Mouse (Mus musculus) heart, adult 8-10 months (tissue): ENCODE data around the gene Fam83g. TPM values are rescaled to one million over a fixed set of nuclear protein-coding genes. Genes with fewer than 3 reads are reported as not detected.
A peak's percentile ranks its signal among the peaks of the same experiment; 100 is the strongest.

ENCODE experiments used
- DNase-seq: peaks from one replicate; pipeline ENCODE4 v3.0.0; 2022; ENCODE audit warnings: low spot score
- total RNA-seq, 4 experiments: library from RNA; stranded (reverse); gene quantifications; 2 replicates each; pipeline ENCODE4 v1.2.4; 2022

Fam83g gene
- total RNA-seq, 4 experiments from 2014 or later: 0.19 to 0.41 (median 0.28) TPM

DNA sequence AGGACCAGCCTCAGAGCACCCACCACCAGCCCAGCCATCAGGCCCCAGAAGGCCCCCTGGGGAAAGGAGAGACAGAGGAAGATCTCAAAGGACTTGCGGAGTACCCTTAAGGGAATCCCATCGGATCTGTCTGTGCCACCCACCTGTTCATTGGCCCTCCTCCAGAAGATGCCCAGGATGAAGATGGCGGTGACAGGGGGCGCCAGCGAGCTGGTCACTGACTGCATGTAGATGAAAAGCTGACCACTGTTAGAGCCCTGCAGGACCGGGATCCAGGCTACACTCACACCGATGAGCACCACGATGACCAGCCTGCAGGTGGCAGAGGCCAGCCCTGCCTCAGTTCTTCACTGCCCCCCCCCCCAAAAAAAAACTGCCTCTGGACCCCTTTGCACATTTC is 10.2 kb upstream of the Fam83g start:
- DNase-seq: no peak

DNA sequence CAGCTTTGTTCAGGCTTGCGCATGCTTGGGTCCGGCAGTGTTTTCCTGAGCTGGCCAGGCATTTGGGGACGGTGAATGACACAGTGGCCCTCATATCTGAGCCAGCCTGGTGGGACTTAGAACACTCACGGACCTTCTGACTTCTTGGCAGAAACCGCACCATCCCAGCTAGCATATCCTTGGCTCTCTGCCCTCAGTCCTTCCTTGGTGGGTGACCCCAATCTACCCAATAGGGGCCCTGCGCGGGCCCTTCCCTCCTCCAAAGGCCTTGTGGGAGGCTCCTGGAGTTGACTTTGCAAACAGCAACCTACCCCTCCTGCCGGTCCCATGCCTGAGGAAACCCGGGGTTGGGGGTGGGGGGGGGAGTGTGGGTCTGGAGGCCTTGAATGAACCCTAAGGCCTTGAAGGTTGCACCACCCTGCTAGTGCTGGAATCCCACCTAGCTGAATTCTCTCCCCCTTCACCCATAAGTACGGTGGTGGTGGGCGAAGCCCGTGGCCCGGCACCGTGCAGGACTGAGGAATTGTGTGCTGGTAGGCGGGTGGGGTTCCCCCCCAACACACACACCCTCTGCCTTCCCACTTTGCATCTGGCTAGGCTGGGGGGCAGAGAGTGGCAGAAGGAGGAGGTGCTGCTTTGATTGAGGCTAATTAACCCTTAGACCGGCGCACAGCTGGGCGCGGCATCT is 9.6 kb upstream of the Fam83g start:
- DNase-seq: no peak

DNA sequence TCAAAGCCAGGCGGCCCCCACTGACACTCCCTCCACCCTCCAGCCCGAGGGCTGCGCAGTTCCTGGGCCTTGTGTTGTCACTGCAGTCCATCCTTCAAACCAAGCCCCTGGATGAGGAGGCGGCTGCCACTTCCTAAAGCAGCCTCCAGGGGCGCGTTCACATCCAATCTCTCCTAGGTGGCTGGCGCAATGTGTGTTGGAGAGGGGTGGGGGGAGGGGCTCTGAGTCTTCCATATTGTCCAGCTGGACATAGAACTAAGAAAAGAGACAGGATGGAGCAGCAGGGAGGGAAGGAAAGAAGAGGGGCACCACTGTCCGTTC is 9.1 kb upstream of the Fam83g start:
- DNase-seq: no peak

DNA sequence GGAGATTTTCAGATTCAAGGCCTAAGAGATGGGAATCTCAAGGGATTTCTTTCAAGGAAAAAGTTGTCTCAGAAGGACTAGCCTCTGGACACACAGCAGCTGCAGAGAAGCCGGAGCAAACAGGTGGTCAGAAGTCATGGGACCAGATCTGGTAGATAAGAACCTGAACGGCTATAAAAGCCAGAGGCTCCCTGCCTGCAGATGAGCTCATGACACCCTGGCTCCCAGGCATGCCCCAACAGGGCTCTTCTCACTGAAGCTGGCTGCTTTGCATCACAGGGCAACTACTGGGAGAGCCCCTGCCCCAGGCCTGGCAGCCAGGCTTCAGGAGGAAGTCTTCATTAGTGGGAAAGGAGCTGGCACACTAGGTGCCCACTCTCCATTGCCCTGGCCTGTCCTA is 8.6 kb upstream of the Fam83g start:
- DNase-seq: no peak

DNA sequence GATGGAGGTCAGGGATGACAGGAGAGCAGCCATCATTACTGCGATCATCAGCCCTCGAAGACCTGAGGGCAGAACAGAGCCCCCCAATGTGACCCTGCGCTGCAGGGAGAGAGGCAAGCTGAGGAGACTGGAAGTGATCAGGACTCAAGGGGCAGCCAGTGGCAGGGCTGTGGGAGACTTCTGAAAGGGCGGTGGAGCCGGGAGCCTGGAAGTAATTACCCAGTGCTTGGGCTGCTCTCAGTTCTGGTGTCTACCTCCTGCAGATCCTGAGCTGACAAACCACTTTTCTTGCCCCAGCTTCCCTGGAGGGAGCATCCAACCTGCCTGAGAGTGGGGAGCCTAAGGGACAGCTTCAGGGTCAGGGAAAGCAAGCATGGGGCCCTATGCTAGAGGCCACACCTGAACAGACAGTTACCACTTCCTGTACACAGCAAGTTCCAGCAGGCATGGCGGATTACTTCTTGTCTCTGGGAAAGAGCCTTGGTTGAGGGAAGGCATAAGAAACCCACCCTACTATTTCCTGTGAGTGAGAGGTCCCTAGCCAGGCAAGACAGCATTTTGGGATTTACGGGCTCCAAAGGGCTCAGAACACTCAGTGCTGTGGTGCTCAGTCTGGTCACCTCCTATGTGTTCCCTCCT is 7.6 kb upstream of the Fam83g start:
- DNase-seq: no peak

DNA sequence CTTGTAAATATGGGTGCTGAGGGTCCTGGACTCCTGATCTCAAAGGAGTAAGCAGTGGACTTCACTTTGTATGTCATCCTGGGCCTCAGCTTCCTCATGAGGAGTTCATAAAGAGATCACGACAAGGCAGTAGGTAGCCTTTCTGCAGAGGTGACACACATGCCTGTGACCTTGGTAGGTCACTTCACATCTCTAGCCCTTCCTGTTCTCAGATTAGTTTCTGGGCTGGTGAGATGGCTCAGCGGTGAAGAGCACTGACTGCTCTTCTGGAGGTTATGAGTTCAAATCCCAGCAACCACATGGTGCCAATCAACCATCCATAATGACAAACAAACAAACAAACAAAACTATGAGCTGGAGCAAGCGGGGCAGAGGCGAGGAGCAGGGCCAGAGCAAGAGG is 6.2 kb upstream of the Fam83g start:
- no peak for DNase-seq

DNA sequence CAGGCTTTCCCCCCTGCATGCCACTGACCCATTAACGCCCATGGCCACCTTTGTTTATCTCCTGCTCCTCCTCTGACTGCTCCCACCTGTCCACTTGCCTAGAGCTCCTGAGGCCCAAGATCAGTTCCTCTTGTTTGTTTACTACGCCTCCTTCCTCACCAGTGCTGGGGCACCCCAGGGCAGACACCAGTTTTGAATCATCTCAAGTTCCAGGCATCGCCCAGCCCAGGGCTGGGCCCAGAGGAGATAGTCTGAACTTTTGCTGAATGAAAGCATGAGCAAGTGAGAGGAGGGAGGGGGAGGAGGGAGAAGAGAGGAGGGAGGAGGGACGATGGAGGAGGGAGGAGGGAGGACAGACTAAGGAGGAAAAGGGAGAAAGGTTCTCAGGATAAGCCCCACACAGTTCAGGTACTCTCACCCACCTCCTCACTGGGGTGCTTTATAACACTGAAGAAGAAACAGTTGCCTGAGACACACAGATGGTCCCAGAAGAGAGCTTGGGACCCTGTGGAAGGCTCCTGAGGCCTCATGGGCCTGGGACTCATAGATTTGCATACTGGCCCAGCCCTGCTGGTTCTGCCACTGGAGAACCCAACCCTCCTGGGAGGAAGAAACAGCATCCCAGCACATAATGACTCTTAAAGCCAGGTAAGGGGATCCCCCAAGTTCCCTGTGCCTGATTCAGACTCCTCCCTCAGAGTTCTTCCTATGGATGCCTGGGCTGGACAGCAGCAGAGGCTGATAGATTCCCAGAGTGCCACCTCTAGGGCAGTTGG is 4.6 kb upstream of the Fam83g start:
- no peak for DNase-seq

DNA sequence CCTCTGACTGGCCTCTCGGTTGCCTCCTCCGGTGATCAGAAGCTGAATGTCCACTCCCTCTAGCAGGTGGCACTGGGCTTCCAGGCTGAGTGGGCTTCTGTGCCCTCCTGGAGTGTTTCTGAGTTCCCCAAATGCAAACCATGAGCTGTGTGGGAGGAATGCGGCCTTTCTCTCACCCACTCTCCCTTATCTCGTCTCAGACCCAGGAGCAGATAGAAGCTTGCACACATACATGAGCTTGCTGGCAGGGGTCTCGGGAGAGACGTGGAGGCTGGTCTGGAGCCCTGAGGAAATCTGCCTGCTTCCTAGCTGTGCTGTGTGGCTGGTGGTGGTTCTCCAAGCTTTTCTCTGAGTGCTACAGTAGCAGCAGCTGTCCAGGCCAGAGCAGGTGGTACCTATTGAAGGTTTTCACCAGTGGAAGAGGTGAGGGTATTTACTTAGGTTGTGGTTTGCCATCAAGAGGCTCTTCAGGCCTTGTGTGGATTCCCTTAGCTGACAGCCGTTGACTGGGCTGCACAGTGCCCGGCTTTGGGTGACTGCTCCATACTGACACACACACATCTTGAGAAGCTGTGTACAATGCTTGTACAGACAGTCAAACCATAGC is 1.3 kb downstream of the Fam83g start:
- no peak for DNase-seq

DNA sequence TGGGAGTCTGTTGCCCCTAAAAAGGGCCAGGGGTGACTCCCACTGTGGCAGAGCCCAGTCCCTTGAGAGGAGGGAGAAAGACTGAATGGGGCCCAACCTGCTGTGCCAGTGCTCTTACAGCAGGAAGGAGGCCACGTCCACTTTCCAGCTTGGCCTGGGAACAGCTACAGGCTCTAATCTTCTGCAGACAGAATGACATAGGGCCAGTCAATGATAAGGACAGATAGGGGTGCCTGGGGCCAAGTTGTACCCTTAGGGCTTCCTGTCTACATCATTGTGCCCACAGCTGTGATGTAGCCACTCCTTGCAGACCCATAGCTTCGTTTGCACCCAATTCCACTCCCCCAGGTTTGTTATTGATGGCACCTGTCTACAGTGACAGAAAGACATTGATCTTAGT is 2.2 kb downstream of the Fam83g start:
- DNase-seq: no peak

DNA sequence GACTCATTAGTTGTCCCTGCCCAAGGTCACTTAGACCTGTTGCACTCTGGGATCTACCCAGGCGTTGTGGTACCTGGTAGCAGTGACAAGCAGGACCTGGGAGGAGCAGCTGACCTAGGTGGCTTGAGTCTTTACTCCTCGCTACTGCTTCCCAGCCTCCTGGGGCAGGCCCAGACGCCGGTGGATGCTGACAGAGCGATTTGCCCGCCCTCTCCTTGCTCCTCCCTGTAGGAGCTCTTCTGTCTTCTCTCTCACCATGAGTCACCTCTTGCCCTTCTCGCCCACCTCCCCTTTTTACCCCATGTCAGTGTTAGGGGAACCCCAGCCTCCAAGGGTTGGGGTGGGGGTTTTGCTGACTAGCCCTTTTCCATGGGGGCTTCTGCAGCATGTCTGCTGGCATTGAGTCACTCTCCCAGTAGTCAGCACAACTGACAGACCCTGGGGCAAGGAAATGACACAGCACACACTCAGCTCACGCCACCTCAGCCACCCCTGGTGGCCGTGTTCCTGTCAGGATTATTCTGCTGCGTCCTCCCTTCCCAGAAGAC is 3.1 kb downstream of the Fam83g start:
- DNase-seq: no peak

DNA sequence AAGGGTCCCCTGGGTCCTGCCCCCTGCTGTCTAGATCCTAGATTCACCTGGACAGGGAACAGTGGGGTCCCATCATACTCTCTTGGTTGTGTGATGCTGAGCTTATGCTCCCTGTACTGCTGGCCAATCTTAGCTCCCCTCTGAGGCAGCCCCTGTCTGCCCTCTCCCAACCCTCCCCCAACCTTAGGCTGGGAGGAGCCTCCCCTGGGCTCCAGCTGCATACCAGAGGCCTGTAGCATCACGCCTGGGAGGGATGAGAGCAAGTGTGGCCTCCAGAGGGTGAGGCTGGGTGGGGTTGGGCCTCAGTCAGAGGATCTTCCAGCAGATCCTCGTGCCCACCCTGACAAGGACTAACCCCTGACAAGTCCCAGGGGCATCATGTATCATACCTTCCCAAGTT is 3.7 kb downstream of the Fam83g start:
- no peak for DNase-seq

DNA sequence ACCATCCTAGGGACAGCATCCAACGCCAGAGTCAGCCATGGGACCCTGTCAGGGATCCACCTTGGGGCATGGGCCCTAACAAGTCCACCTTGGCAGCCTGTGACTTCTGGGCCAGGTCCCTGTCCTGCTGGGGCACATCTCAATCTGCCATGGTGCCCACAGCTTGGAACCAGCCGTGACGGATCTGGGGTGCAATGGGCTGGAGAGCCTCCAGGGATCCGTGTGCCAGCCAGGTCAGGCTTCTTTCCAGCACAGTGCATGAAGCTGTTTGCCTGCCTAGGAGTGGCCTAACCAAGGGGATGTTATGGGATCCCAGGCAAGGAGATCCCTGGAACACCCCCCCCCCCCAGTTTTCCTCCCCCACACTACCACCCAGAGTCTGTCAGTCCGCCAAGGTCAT is 9.1 kb downstream of the Fam83g start:
- no peak for DNase-seq

DNA sequence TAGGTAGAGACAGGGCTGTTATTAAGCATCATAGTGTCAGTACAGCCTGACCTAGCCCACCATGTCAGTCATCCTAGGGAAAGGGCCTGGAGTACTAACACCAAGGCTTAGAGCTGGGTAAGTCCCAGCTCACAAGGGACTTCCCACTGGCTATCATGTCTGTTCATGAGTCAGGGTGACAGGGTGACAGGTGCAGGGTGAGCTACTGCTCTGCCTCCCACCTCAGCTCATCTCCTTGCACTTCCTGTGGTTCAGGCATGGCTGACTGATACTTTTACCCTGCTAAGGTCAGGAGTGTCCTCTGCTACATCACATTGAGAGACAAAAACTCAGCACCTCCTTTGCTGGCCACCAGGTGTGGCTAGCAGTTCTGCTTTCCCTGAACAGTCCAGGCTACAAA is 15.0 kb downstream of the Fam83g start:
- DNase-seq: no peak

DNA sequence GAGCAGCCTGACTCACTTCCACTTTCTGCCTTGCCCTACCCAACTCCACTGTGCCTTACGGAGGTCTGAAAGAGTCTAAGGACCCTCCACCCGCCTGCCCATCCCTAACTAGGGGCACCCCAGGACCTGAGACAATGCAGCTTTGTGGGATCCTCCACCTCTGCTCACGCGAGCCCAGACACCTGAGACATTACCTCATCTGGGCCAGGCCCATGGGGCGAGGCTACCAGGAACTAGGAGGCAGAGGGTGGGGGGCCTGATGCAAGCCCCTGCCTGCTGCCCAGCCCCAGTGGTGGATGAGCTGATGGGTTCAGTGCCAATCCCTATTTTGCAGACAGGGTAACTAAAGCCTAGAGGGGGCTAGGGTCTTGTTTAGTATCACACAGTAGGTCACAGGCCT is 15.6 kb downstream of the Fam83g start:
- no peak for DNase-seq

DNA sequence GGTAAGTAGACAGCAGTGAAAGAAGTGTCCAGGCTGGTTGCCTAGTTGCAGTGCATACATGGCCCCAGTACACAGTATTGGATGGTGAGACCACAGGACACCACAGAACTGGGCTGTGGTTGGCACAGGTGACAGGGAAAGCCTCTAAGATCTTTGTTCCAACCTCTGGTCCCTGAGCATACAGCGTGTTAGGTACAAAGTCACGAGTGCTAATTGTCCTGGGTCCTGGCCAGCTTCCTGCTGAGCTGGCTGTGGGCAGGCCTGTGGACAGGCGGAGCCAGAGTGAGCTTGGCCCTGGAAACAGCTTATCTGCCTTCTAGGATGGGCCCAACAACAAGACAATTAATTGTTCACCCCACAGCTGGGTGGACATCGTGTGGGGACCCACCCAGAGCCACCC is 16.0 kb downstream of the Fam83g start:
- DNase-seq: peak; percentile 47

DNA sequence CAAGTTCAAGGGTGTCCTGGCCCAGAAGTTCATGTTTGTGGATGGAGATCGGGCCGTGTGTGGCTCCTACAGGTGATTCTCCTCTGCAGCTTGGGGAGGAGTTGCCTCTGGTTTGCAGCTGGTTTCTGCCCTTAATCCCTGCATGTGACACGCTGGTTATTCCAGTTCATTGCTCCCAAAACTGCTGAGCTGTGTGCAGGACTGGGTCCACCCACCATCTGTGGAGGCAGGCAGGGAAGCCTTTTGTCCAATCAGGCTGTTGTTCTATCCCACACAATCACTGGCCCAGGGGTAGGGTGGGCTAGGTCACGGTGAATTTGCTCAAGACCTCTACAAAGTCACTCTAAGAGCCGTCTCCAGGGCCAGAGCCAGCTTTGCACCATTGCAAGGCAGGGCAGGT is 17.8 kb downstream of the Fam83g start:
- no peak for DNase-seq

DNA sequence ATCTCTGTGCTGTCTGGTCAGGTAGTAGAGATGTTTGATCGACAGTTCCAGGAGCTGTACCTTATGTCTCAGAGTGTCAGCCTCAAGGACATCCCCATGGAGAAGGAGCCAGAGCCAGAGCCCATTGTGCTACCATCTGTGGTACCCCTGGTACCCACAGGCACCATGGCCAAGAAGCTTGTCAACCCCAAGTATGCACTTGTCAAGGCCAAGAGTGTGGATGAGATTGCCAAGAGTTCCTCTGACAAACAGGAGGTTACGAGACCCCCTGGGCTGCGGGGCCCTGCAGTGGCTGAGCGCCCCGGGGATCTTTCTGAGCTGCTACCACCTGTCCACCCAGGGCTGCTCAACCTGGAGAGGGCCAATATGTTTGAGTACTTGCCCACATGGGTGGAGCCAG is 18.6 kb downstream of the Fam83g start:
- no peak for DNase-seq

DNA sequence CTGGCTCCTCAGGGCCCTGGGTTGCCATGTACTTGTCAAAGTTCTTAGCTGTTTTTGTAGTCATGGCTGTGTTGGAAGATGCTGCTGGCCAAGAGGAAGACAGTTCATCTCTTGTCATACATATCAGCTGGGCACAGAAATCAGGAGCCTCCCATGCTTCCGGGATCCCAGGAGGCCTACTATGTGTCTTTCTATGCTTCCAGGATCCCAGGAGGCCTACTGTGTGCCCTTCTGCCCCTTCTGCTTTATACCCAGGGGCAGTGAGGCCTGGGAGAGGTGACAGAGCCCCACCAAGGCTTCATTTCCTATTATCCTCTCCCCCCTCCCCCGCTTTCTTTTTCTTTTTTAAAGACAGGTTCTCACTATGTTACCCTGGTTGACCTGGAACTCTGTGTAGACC is 21.7 kb downstream of the Fam83g start:
- DNase-seq: no peak

DNA sequence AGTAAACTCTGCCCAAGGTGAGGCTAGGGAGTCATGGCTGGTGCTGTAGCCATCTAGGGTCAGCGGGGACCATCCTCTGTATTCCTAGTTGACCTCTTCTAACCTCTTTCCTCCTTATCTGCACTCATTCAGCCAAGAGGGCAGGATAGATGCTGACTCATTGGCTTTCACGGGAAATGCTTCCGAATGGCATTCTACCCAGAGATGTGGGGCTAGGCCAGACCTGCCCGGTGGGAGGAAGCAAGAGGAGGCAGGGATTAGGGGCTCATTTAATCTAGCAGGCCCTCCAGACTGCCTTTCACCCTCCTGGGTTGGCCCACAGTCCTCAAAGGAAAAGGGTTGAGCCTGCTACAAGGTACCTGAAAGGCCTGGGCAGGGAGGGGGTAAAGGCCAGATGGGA is 22.3 kb downstream of the Fam83g start:
- no peak for DNase-seq

DNA sequence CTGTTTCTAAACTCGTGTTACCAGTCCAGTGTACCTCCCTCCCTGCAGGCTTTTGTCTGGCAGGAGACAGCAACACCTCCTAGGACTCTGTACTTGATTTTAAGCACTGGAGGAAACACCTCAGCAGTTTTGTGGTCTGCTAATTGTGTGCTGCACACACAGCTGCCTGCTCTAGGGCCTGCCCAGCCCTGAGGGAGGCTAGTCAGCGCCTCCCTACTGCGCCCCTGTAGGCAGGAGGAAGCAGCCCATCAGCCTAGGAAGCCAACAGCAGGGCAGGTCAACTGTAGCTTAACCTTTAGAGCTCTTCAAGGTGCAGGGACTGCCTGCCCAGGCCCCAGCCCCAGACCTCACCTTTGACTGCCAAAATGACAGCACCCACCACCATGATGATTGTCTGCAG is 25.0 kb downstream of the Fam83g start:
- DNase-seq: no peak

DNA sequence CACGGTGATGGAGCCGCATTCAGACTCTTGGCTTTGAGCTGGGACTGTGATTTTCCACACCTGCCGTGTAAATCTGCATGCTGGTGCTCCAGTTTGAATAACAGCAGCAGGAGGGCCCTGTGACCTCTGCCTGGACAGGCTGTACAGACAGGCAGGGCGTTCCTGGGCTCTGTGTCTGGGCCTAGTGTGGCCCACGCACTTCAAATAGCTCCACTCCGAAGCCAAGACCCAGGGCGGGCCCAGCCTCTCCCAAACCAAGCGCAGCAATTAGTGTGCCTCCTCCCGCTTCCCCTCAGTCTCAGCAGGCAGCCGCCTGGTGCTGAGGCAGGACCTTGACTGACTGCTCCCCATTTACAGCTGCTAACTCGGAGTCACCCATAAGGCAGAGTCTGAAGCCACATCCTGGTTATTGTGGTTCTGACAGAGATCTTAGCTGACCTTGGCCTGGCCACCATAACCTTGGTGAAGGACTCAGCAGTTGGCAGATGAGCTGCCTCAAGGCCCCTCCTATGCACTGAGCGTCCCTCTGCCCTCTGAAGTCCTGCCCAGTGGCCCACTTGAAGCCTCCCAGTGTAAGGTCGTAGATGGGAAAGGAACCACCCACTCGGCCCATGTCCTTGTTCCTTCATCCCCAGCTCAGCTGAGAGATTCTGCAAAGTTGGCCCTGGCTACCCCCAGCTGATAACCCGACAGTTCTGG is 29.4 kb downstream of the Fam83g start:
- DNase-seq: no peak
